Mouse (Mus musculus): ENCODE results near the gene Yy1. TPM values are rescaled to one million over a fixed set of nuclear protein-coding genes. Genes with fewer than 3 reads are reported as not detected.

Yy1 gene
- polyA plus RNA-seq, 1 experiment from 2014 or later: 10.3 TPM

GRCm38 (mm10) chr12:108833408-108833807 is 40.6 kb downstream of the Yy1 start:
- no peaks in the 10 kb centered on the region for H3K9me3 ChIP-seq (ENCODE audit: control insufficient read depth)
- H3K27me3 ChIP-seq (replicated peaks; ENCODE audit: control insufficient read depth, insufficient read depth, low read length): no peaks in the 10 kb centered on the region
- no peak overlapping the region for H3K27ac ChIP-seq (ENCODE audit: low read depth, low read length)
- no peak overlapping the region for H3K9ac ChIP-seq (ENCODE audit: low read depth, low read length)
- no peak for TF ChIP-seq CTCF (IDR thresholded peaks at IDR 0.05; ENCODE audit: low read depth)
- H3K4me3 ChIP-seq (ENCODE audit: low read depth, low read length): no peak overlapping the region
- H3K4me2 ChIP-seq (replicated peaks; ENCODE audit: low read depth): no peak overlapping the region
- H3K4me1 ChIP-seq (replicated peaks; ENCODE audit: control insufficient read depth, insufficient read depth, low read length): peaks cover 6% of the 10 kb centered on the region
- H3K36me3 ChIP-seq (ENCODE audit: control insufficient read depth, insufficient read depth): no peaks in the 10 kb centered on the region
- ATAC-seq: no peak
- WGBS: 92% methylated on average over 3 of the region's 3 CpGs

GRCm38 (mm10) chr12:108834337-108834736 is 41.6 kb downstream of the Yy1 start:
- 92% methylated on average over 3 of the region's 3 CpGs for WGBS
- TF ChIP-seq CTCF (IDR thresholded peaks at IDR 0.05; ENCODE audit: low read depth): no peak
- no peak overlapping the region for H3K4me2 ChIP-seq (replicated peaks; ENCODE audit: low read depth)
- no peaks in the 10 kb centered on the region for H3K27me3 ChIP-seq (replicated peaks; ENCODE audit: control insufficient read depth, insufficient read depth, low read length)
- H3K36me3 ChIP-seq (ENCODE audit: control insufficient read depth, insufficient read depth): no peaks in the 10 kb centered on the region
- H3K9ac ChIP-seq (ENCODE audit: low read depth, low read length): no peak overlapping the region
- ATAC-seq: no peak
- H3K4me1 ChIP-seq (replicated peaks; ENCODE audit: control insufficient read depth, insufficient read depth, low read length): peaks cover 6% of the 10 kb centered on the region
- no peak overlapping the region for H3K4me3 ChIP-seq (ENCODE audit: low read depth, low read length)
- no peaks in the 10 kb centered on the region for H3K9me3 ChIP-seq (ENCODE audit: control insufficient read depth)
- no peak overlapping the region for H3K27ac ChIP-seq (ENCODE audit: low read depth, low read length)

- ATAC-seq: no peak
- H3K4me3 ChIP-seq (ENCODE audit: low read depth, low read length): peak overlapping the region; percentile 69
- no peaks in the 10 kb centered on the region for H3K9me3 ChIP-seq (ENCODE audit: control insufficient read depth)
- no peak overlapping the region for H3K27ac ChIP-seq (ENCODE audit: low read depth, low read length)
- 35% methylated on average over 5 of the region's 5 CpGs for WGBS
- peaks cover 6% of the 10 kb centered on the region for H3K4me1 ChIP-seq (replicated peaks; ENCODE audit: control insufficient read depth, insufficient read depth, low read length)
- peak overlapping the region; percentile 87 for H3K4me2 ChIP-seq (replicated peaks; ENCODE audit: low read depth)
- no peaks in the 10 kb centered on the region for H3K27me3 ChIP-seq (replicated peaks; ENCODE audit: control insufficient read depth, insufficient read depth, low read length)
- TF ChIP-seq CTCF (IDR thresholded peaks at IDR 0.05; ENCODE audit: low read depth): no peak
- no peaks in the 10 kb centered on the region for H3K36me3 ChIP-seq (ENCODE audit: control insufficient read depth, insufficient read depth)
- H3K9ac ChIP-seq (ENCODE audit: low read depth, low read length): no peak overlapping the region
Observed at GRCm38 (mm10) chr12:108834786-108835185, 42.0 kb downstream of the Yy1 start.

- ATAC-seq: no peak; the same call in none of the 2 replicates
- H3K4me2 ChIP-seq (replicated peaks; ENCODE audit: low read depth): peak overlapping the region; percentile 87
- no peak; the same call in 1 of the 2 replicates for TF ChIP-seq CTCF (IDR thresholded peaks at IDR 0.05; ENCODE audit: low read depth)
Observed at GRCm38 (mm10) chr12:108835208-108835839, 42.6 kb downstream of the Yy1 start.

GRCm38 (mm10) chr12:108835840-108836409 is 43.2 kb downstream of the Yy1 start, which contains the start of the genes Slc25a29 and Slc25a47:
Gene Slc25a29 (minus strand): TSS chr12:108835883.
Gene Slc25a47 (plus strand): TSS chr12:108836046.
- Histone ChIP-seq H3K4me2 (replicated peaks; ENCODE audit: low read depth) (peak within 1 kb of the TSS; percentile 87), H3K27me3 (replicated peaks; ENCODE audit: control insufficient read depth, insufficient read depth, low read length) (no peaks in the 10 kb centered on the region), H3K4me1 (replicated peaks; ENCODE audit: control insufficient read depth, insufficient read depth, low read length) (peaks cover 6% of the 10 kb centered on the region), H3K9ac (ENCODE audit: low read depth, low read length) (peak within 1 kb of the TSS; percentile 51), H3K9me3 (ENCODE audit: control insufficient read depth) (no peaks in the 10 kb centered on the region), H3K4me3 (ENCODE audit: low read depth, low read length) (peak within 1 kb of the TSS; percentile 69), H3K27ac (ENCODE audit: low read depth, low read length) (peak within 1 kb of the TSS; percentile 71), H3K36me3 (ENCODE audit: control insufficient read depth, insufficient read depth) (peaks cover 4% of the 10 kb centered on the region; the same call in 1 of the 2 replicates)
- 0 out of 2 replicates have a peak, but pooled peaks have one; percentile 11 for TF ChIP-seq CTCF (IDR thresholded peaks at IDR 0.05; ENCODE audit: low read depth)
- ATAC-seq: peak; percentile 99
- under 1% methylated on average over 53 of the region's 53 CpGs for WGBS

More at GRCm38 (mm10) chr12:108835208-108835839, 42.6 kb downstream of the Yy1 start:
- Histone ChIP-seq H3K4me3 (ENCODE audit: low read depth, low read length) (peak overlapping the region; percentile 69), H3K27ac (ENCODE audit: low read depth, low read length) (peak overlapping the region; percentile 71; the same call in 1 of the 2 replicates), H3K4me1 (replicated peaks; ENCODE audit: control insufficient read depth, insufficient read depth, low read length) (peaks cover 6% of the 10 kb centered on the region), H3K9ac (ENCODE audit: low read depth, low read length) (peak overlapping the region; percentile 51), H3K27me3 (replicated peaks; ENCODE audit: control insufficient read depth, insufficient read depth, low read length) (no peaks in the 10 kb centered on the region), H3K9me3 (ENCODE audit: control insufficient read depth) (no peaks in the 10 kb centered on the region), H3K36me3 (ENCODE audit: control insufficient read depth, insufficient read depth) (no peaks in the 10 kb centered on the region)
- WGBS: 3% methylated on average over 51 of the region's 51 CpGs

- H3K27ac ChIP-seq (ENCODE audit: low read depth, low read length): no peak overlapping the region
- peak overlapping the region; percentile 51 for H3K9ac ChIP-seq (ENCODE audit: low read depth, low read length)
- peak overlapping the region; percentile 69 for H3K4me3 ChIP-seq (ENCODE audit: low read depth, low read length)
- no peak for TF ChIP-seq CTCF (IDR thresholded peaks at IDR 0.05; ENCODE audit: low read depth)
- peaks cover 6% of the 10 kb centered on the region for H3K4me1 ChIP-seq (replicated peaks; ENCODE audit: control insufficient read depth, insufficient read depth, low read length)
- H3K9me3 ChIP-seq (ENCODE audit: control insufficient read depth): no peaks in the 10 kb centered on the region
- WGBS: 20% methylated on average over 7 of the region's 7 CpGs
- no peaks in the 10 kb centered on the region for H3K27me3 ChIP-seq (replicated peaks; ENCODE audit: control insufficient read depth, insufficient read depth, low read length)
- peak overlapping the region; percentile 87 for H3K4me2 ChIP-seq (replicated peaks; ENCODE audit: low read depth)
- peaks cover 6% of the 10 kb centered on the region; the same call in 1 of the 2 replicates for H3K36me3 ChIP-seq (ENCODE audit: control insufficient read depth, insufficient read depth)
- no peak for ATAC-seq
Observed at GRCm38 (mm10) chr12:108836722-108837121, 43.9 kb downstream of the Yy1 start.

All from intestine, postnatal 0 days (tissue).